Mouse (Mus musculus): ENCODE measurements around the gene Bend5.
A peak's percentile ranks its signal among the peaks of the same experiment; 100 is the strongest.

Bend5 gene

GRCm38 (mm10) chr4:111487233-111487843 lies 72.5 kb downstream of the Bend5 start:
- DNase-seq (ENCODE audit: low spot score in 2 of 2), result no peak

GRCm38 (mm10) chr4:111493750-111494404 lies 79.1 kb downstream of the Bend5 start:
- peak; percentile 27 to 69 for DNase-seq (ENCODE audit: low spot score in 2 of 2)

DNA sequence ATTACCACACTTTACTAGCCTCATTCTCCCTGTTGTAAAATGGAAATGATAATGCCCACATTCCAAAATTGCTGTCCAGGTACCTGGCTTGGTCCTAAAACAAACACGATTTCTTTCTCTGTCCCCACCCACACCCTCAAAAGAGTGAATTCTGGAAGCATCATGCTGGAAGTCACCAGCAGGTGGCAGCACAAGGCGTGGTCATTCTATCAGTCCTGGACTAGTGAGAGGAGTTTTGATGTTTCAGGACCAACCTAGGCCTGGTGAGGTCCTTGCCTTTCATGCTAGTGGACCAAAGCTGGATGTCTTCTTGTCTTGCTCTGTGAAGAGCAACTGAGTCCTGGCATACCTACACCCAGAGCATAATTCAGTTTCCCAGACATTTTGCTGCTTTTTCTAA lies 81.1 kb downstream of the Bend5 start:
- DNase-seq (ENCODE audit: low spot score in 2 of 2), result peak; percentile 54 to 81

- DNase-seq (ENCODE audit: low spot score in 2 of 2), result no peak
Observed at GRCm38 (mm10) chr4:111498751-111499150, 83.9 kb downstream of the Bend5 start.

GRCm38 (mm10) chr4:111501441-111501840 lies 86.6 kb downstream of the Bend5 start:
- no peak for DNase-seq (ENCODE audit: low spot score in 2 of 2)

- no peak for DNase-seq (ENCODE audit: low spot score in 2 of 2)
Observed at GRCm38 (mm10) chr4:111502965-111503727, 88.3 kb downstream of the Bend5 start.

- DNase-seq (ENCODE audit: low spot score in 2 of 2), result no peak
Observed at GRCm38 (mm10) chr4:111504952-111505351, 90.1 kb downstream of the Bend5 start.

Data from spleen, postnatal 4 days (tissue).